Mouse (Mus musculus): ENCODE data around the gene Vmn1r85.

Vmn1r85 gene

GRCm38 (mm10) chr7:13038621-13039169, 56.3 kb downstream of the Vmn1r85 start:
- CTCF ChIA-PET: interaction anchor here (0.5 kb wide), 1 partner anchor 16 kb away, joined by 4 read pairs; no protein-coding TSS in a partner anchor

- CTCF ChIA-PET: no interaction called here
These were observed 56.9 kb downstream of the Vmn1r85 start, which contains the start of gene Ube2m for GRCm38 (mm10) chr7:13037901-13038555. Ube2m (minus strand) TSS chr7:13038275.

- CTCF ChIA-PET: interaction anchor here (1.4 kb wide), 1 partner anchor 12 kb away, joined by 3 read pairs; no protein-coding TSS in a partner anchor
These were observed 57.6 kb downstream of the Vmn1r85 start for GRCm38 (mm10) chr7:13037366-13037765.

GRCm38 (mm10) chr7:13036806-13037205, 58.2 kb downstream of the Vmn1r85 start:
- CTCF ChIA-PET: interaction anchor here (0.5 to 1.4 kb wide), 3 partner anchors 11 to 117 kb away, joined by 3 to 4 read pairs (median 4); no protein-coding TSS in a partner anchor

- CTCF ChIA-PET: no interaction called here
These were observed 59.6 kb downstream of the Vmn1r85 start for GRCm38 (mm10) chr7:13035211-13035855.

- CTCF ChIA-PET: interaction anchor here (0.5 kb wide), 1 partner anchor 29 kb away, joined by 4 read pairs; no protein-coding TSS in a partner anchor
These were observed 60.6 kb downstream of the Vmn1r85 start, which contains the start of gene Chmp2a for GRCm38 (mm10) chr7:13034148-13034977. Chmp2a (minus strand) TSS chr7:13034807.

GRCm38 (mm10) chr7:13033451-13034147, 61.4 kb downstream of the Vmn1r85 start:
- CTCF ChIA-PET: no interaction called here

Measured in spleen, embryonic (tissue).